Mouse (Mus musculus): ENCODE data around the gene Hist2h4.

Hist2h4 gene

DNA sequence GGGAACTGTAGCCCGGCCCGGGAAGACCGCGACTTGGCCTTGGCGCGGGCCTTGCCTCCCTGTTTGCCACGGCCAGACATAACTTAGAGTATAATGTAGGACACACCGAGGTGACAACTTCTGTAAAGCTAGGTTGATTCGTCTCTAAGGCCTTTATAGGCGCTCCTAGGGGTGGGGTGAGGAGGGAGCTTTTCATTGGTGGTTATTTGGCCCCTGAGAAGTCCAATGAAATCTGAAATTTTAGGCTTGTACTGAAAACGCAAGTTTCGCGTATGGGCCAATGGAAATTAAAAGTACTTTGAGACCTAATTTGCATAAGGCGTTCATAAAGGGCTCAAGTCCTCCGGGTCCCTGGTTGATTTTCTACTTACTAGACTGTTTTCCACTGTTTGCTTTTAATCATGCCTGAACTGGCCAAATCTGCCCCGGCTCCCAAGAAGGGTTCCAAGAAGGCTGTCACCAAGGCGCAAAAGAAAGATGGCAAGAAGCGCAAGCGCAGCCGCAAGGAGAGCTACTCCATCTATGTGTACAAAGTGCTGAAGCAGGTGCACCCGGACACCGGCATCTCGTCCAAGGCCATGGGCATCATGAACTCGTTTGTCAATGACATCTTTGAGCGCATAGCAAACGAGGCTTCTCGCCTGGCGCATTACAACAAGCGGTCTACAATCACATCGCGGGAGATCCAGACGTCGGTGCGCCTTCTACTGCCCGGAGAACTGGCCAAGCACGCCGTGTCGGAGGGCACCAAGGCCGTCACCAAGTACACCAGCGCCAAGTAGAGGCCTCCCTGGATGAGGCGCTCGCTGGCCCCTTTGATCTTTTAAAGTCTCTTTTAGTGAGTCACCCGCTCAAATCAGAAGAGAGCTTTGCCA, 42.1 kb downstream of the Hist2h4 start, which contains the start of the genes Hist2h2ac and Hist2h2be:
Hist2h2ac (minus strand) TSS at position 116 of the 875 bp plus-strand sequence.
Hist2h2be (plus strand) TSS at position 355 of the 875 bp plus-strand sequence.
- DNase-seq = peak; percentile 73

GRCm38 (mm10) chr3:96220131-96220764, 42.9 kb downstream of the Hist2h4 start:
- peak; percentile 80 for DNase-seq

- peak; percentile 85 for DNase-seq
Observed at GRCm38 (mm10) chr3:96219661-96220130, 43.4 kb downstream of the Hist2h4 start, which contains the start of the genes Bola1 and Hist2h2ab. Gene Bola1 (minus strand): TSS chr3:96219709. Gene Hist2h2ab (plus strand): TSS chr3:96219865.

DNA sequence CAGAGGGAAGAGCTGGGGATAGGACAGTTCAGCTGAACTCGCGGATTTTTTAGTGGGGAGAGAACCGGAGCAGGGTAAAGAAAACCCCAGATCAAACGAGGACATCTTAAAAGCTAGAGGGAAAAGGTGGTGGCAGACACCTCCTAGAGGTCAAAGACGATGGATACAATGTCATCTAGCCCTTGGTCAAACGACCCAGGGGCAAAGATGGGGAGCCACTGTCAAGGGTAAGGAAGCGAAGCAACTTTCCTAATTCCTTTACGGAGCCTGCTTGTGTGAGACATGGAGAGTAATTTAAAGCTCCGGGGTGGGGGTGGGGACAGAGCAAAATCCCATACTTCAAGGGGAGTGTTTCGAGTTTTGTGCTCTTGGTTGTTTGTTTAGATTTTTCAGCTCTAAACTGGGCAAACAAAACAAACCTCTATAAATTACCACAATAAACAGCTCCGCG, 43.9 kb downstream of the Hist2h4 start:
- peak; percentile 24 for DNase-seq

All from right cerebral cortex, postnatal 25 days (tissue).